Comparison of ENCODE assay signal across 9 mouse cellular contexts in genomic region chr10:81417227-81418215, GRCm38 (mm10). TPM values are rescaled to one million over a fixed set of nuclear protein-coding genes. Genes with fewer than 3 reads are reported as not detected.
DNase-seq lines count a peak whose midpoint lies in the region; ATAC-seq and TF ChIP-seq lines count a peak whose summit lies in the region.
"Had no signal": no experiment of that assay in that cellular context is flagged by ENCODE, and none has a peak within 500 bp of the region (broad histone marks: within the 10 kb centered on the region; RNA-seq: fewer than 3 reads in every experiment).

No protein-coding gene starts in this region.

- DNase-seq in adrenal gland, adult 2 months = peak; percentile 53
- DNase-seq in adrenal gland, postnatal 4 days (ENCODE audit: low spot score in 2 of 2) = no peak
- no peak for DNase-seq in lung, postnatal 0 days (ENCODE audit: low spot score)
- no peak for DNase-seq in lung, postnatal 14 days
- no peak for DNase-seq in adipocyte (ENCODE audit: low spot score)

- no peak for TF ChIP-seq EP300 in lung, postnatal 0 days (IDR thresholded peaks at IDR 0.05)

- H3K36me3 ChIP-seq in lung, postnatal 0 days (ENCODE audit: insufficient read depth, low read length) = no peaks in the 10 kb centered on the region
- H3K36me3 ChIP-seq in intestine, embryonic 16.5 days (ENCODE audit: control insufficient read depth, insufficient read depth, low read length) = peaks cover 4% of the 10 kb centered on the region
- peaks cover 7% of the 10 kb centered on the region; the same call in 1 of the 2 replicates for H3K36me3 ChIP-seq in midbrain, embryonic 16.5 days (ENCODE audit: control insufficient read depth, insufficient read depth, low read length)

- 56% methylated on average over 12 of the region's 12 CpGs for WGBS in lung, postnatal 0 days
- 53% methylated on average over 12 of the region's 12 CpGs for WGBS in intestine, embryonic 16.5 days
- 49% methylated on average over 12 of the region's 12 CpGs for WGBS in midbrain, embryonic 16.5 days

- no peaks in the 10 kb centered on the region for H3K27me3 ChIP-seq in lung, postnatal 0 days (replicated peaks; ENCODE audit: insufficient read depth, low read length)
- no peaks in the 10 kb centered on the region for H3K27me3 ChIP-seq in intestine, embryonic 16.5 days (replicated peaks; ENCODE audit: control insufficient read depth, insufficient read depth, low read length)
- no peaks in the 10 kb centered on the region for H3K27me3 ChIP-seq in midbrain, embryonic 16.5 days (ENCODE audit: control insufficient read depth, insufficient read depth, low read depth, low read length)

- TF ChIP-seq CTCF in lung, postnatal 0 days (IDR thresholded peaks at IDR 0.05) = no peak

- peak overlapping the region; percentile 59 for H3K4me2 ChIP-seq in lung, postnatal 0 days (replicated peaks; ENCODE audit: low read depth, low read length)
- H3K4me2 ChIP-seq in intestine, embryonic 16.5 days (ENCODE audit: low read depth, low read length) = peak overlapping the region; percentile 77
- H3K4me2 ChIP-seq in midbrain, embryonic 16.5 days (ENCODE audit: low read length) = peak overlapping the region; percentile 51

- H3K9me3 ChIP-seq in lung, postnatal 0 days (ENCODE audit: low read length) = no peaks in the 10 kb centered on the region
- H3K9me3 ChIP-seq in intestine, embryonic 16.5 days (ENCODE audit: control insufficient read depth, low read length) = no peaks in the 10 kb centered on the region
- H3K9me3 ChIP-seq in midbrain, embryonic 16.5 days (replicated peaks; ENCODE audit: control insufficient read depth, low read length, poor library complexity, severe bottlenecking) = no peaks in the 10 kb centered on the region

- no peak for ATAC-seq in lung, postnatal 0 days
- no peak for ATAC-seq in intestine, embryonic 16.5 days
- ATAC-seq in midbrain, embryonic 16.5 days = no peak; the same call in 1 of the 2 replicates
- no peak for ATAC-seq in erythroblast, adult 5-6 weeks (replicated peaks; ENCODE audit: low FRiP score, poor library complexity, severe bottlenecking)

- H3K9ac ChIP-seq in lung, postnatal 0 days (replicated peaks; ENCODE audit: low read depth) = no peak overlapping the region
- H3K9ac ChIP-seq in intestine, embryonic 16.5 days (ENCODE audit: low read depth, low read length) = peak overlapping the region; percentile 63
- H3K9ac ChIP-seq in midbrain, embryonic 16.5 days (ENCODE audit: low read depth, low read length) = peak overlapping the region; percentile 50

- H3K27ac ChIP-seq in lung, postnatal 0 days (ENCODE audit: low read length) = peak overlapping the region; percentile 68
- peak overlapping the region; percentile 74 for H3K27ac ChIP-seq in intestine, embryonic 16.5 days (ENCODE audit: low read length)
- H3K27ac ChIP-seq in midbrain, embryonic 16.5 days (ENCODE audit: low read length) = peak overlapping the region; percentile 33
- H3K27ac ChIP-seq: macrophage had no signal

- H3K4me1 ChIP-seq in lung, postnatal 0 days (ENCODE audit: insufficient read depth, low read depth, low read length) = peaks cover 39% of the 10 kb centered on the region
- peaks cover 61% of the 10 kb centered on the region for H3K4me1 ChIP-seq in intestine, embryonic 16.5 days (ENCODE audit: control insufficient read depth, insufficient read depth, low read length)
- peaks cover 16% of the 10 kb centered on the region for H3K4me1 ChIP-seq in midbrain, embryonic 16.5 days (ENCODE audit: control insufficient read depth, insufficient read depth, low read length)

- peak overlapping the region; percentile 30 for H3K4me3 ChIP-seq in lung, postnatal 0 days (ENCODE audit: low read depth, low read length)
- peak overlapping the region; percentile 42 for H3K4me3 ChIP-seq in intestine, embryonic 16.5 days (ENCODE audit: low read length)
- peak overlapping the region; percentile 22 for H3K4me3 ChIP-seq in midbrain, embryonic 16.5 days (ENCODE audit: low read depth, low read length)

RNA-seq across cellular contexts. Expression of gene Smim24, which starts 24.7 kb away (rescaled TPM):
- 1 to 10 TPM; 1.4 to 1.6 TPM for total RNA-seq in adrenal gland, adult 2 months (2021)
- 4.5 and 5.4 TPM in 2 replicates for polyA plus RNA-seq in adrenal gland, adult 2 months (2012; rRNA removed)
- 10 to 100 TPM in 1 of 2 experiments, 1 to 10 TPM in 1; 1.2 to 13.2 TPM for total RNA-seq in adrenal gland, postnatal 4 days (2021)
- 3.1 and 3.6 TPM in 2 replicates for polyA plus RNA-seq in lung, postnatal 0 days (2015; fragmentation: Nextera tagmentation; extraction: Ambion mirVana)
- 426 and 504 TPM in 2 replicates for polyA plus RNA-seq in intestine, embryonic 16.5 days (2015; fragmentation: Nextera tagmentation; extraction: Ambion mirVana)
- polyA plus RNA-seq in midbrain, embryonic 16.5 days (2015; fragmentation: Nextera tagmentation; extraction: Ambion mirVana) = 1.2 and 1.4 TPM in 2 replicates
- total RNA-seq in erythroblast, adult 5-6 weeks (2015; ENCODE audit: low replicate concordance) = 5.4 TPM in 1 of 2 replicates, not detected in the other
- total RNA-seq in erythroblast, adult 5-6 weeks (2017; ENCODE audit: low replicate concordance) = 1.8 and 3.8 TPM in 2 replicates

RNA-seq across cellular contexts. Expression of gene Gm48552, which starts 28.7 kb away (rescaled TPM):
- 1 to 10 TPM in 1 of 2 experiments, not detected in 1; 1.4 TPM for total RNA-seq in adrenal gland, adult 2 months (2021)
- polyA plus RNA-seq in adrenal gland, adult 2 months (2012; rRNA removed) = 2.5 and 4.4 TPM in 2 replicates
- total RNA-seq in adrenal gland, postnatal 4 days (2021) = 1 to 10 TPM; 2.6 to 4.1 TPM
- 0.20 and 0.63 TPM in 2 replicates for polyA plus RNA-seq in lung, postnatal 0 days (2015; fragmentation: Nextera tagmentation; extraction: Ambion mirVana)
- polyA plus RNA-seq in intestine, embryonic 16.5 days (2015; fragmentation: Nextera tagmentation; extraction: Ambion mirVana) = 0.55 and 1.8 TPM in 2 replicates
- 2.3 and 3.3 TPM in 2 replicates for polyA plus RNA-seq in midbrain, embryonic 16.5 days (2015; fragmentation: Nextera tagmentation; extraction: Ambion mirVana)
- not detected in 2 replicates for total RNA-seq in erythroblast, adult 5-6 weeks (2015; ENCODE audit: low replicate concordance)
- 5.6 TPM in 1 of 2 replicates, not detected in the other for total RNA-seq in erythroblast, adult 5-6 weeks (2017; ENCODE audit: low replicate concordance)

RNA-seq across cellular contexts. Expression of gene Gm48551, which starts 33.3 kb away (rescaled TPM):
- 1 to 10 TPM; 1.8 to 2.5 TPM for total RNA-seq in adrenal gland, adult 2 months (2021)
- polyA plus RNA-seq in adrenal gland, adult 2 months (2012; rRNA removed) = 2.9 and 6.7 TPM in 2 replicates
- 1 to 10 TPM; 1.7 to 1.8 TPM for total RNA-seq in adrenal gland, postnatal 4 days (2021)
- 2.4 and 3.0 TPM in 2 replicates for polyA plus RNA-seq in lung, postnatal 0 days (2015; fragmentation: Nextera tagmentation; extraction: Ambion mirVana)
- 2.9 and 3.7 TPM in 2 replicates for polyA plus RNA-seq in intestine, embryonic 16.5 days (2015; fragmentation: Nextera tagmentation; extraction: Ambion mirVana)
- polyA plus RNA-seq in midbrain, embryonic 16.5 days (2015; fragmentation: Nextera tagmentation; extraction: Ambion mirVana) = 6.1 and 8.2 TPM in 2 replicates
- total RNA-seq in erythroblast, adult 5-6 weeks (2015; ENCODE audit: low replicate concordance) = 2.5 and 3.7 TPM in 2 replicates
- total RNA-seq in erythroblast, adult 5-6 weeks (2017; ENCODE audit: low replicate concordance) = 1.3 TPM in 1 of 2 replicates, not detected in the other

RNA-seq across cellular contexts. Expression of gene Dohh, which starts 33.3 kb away (rescaled TPM):
- 10 to 100 TPM; 39.6 to 54.3 TPM for total RNA-seq in adrenal gland, adult 2 months (2021)
- polyA plus RNA-seq in adrenal gland, adult 2 months (2012; rRNA removed) = 125 and 132 TPM in 2 replicates
- total RNA-seq in adrenal gland, postnatal 4 days (2021) = 10 to 100 TPM; 49.4 to 49.7 TPM
- 49.4 and 55.2 TPM in 2 replicates for polyA plus RNA-seq in lung, postnatal 0 days (2015; fragmentation: Nextera tagmentation; extraction: Ambion mirVana)
- 102 and 109 TPM in 2 replicates for polyA plus RNA-seq in intestine, embryonic 16.5 days (2015; fragmentation: Nextera tagmentation; extraction: Ambion mirVana)
- polyA plus RNA-seq in midbrain, embryonic 16.5 days (2015; fragmentation: Nextera tagmentation; extraction: Ambion mirVana) = 77.5 and 86.2 TPM in 2 replicates
- total RNA-seq in erythroblast, adult 5-6 weeks (2015; ENCODE audit: low replicate concordance) = 10.4 and 11.7 TPM in 2 replicates
- 32.5 and 33.7 TPM in 2 replicates for total RNA-seq in erythroblast, adult 5-6 weeks (2017; ENCODE audit: low replicate concordance)

RNA-seq across cellular contexts. Expression of gene Nfic, which starts 37.9 kb away (rescaled TPM):
- total RNA-seq in adrenal gland, adult 2 months (2021) = 100 to 1,000 TPM in 1 of 2 experiments, 10 to 100 TPM in 1; 80.8 to 126 TPM
- 142 and 171 TPM in 2 replicates for polyA plus RNA-seq in adrenal gland, adult 2 months (2012; rRNA removed)
- total RNA-seq in adrenal gland, postnatal 4 days (2021) = 100 to 1,000 TPM; 120 to 129 TPM
- 73.6 and 83.9 TPM in 2 replicates for polyA plus RNA-seq in lung, postnatal 0 days (2015; fragmentation: Nextera tagmentation; extraction: Ambion mirVana)
- polyA plus RNA-seq in intestine, embryonic 16.5 days (2015; fragmentation: Nextera tagmentation; extraction: Ambion mirVana) = 49.8 and 55.8 TPM in 2 replicates
- 15.4 and 17.2 TPM in 2 replicates for polyA plus RNA-seq in midbrain, embryonic 16.5 days (2015; fragmentation: Nextera tagmentation; extraction: Ambion mirVana)
- total RNA-seq in erythroblast, adult 5-6 weeks (2015; ENCODE audit: low replicate concordance) = 13.4 and 23.8 TPM in 2 replicates
- total RNA-seq in erythroblast, adult 5-6 weeks (2017; ENCODE audit: low replicate concordance) = 0.84 and 8.2 TPM in 2 replicates

Comparison
In these comparisons a context has a peak if more than half of its experiments do, and no peak if none do; other contexts are left out.
1. RNA of gene Smim24, which starts 24.7 kb away (polyA plus RNA-seq): 426 to 504 TPM in intestine, embryonic 16.5 days; 4.5 to 5.4 TPM in adrenal gland, adult 2 months, 3.1 to 3.6 TPM in lung, postnatal 0 days and 1.2 to 1.4 TPM in midbrain, embryonic 16.5 days; every median in the first group is over 10 times any median in the second.
2. Peak in every context shown above with its lines, with median percentiles within 50 percentile points of each other: H3K27ac ChIP-seq, H3K4me2 ChIP-seq and H3K4me3 ChIP-seq.